Mouse (Mus musculus) hindbrain, embryonic 10.5 days (tissue): Measurements from ENCODE around the gene Slc29a1. TPM values are rescaled to one million over a fixed set of nuclear protein-coding genes. Genes with fewer than 3 reads are reported as not detected.

ENCODE experiments used
- DNase-seq: peaks from one replicate; pipeline ENCODE4 v3.0.0-alpha.2; 2017; ENCODE audit warnings: low spot score
- H3K27ac ChIP-seq: fragments of 300-500 bp; sonication (generic); 2 replicates; pipeline ENCODE4 v1.5.1; 2016; ENCODE audit warnings: mild to moderate bottlenecking, moderate library complexity
- H3K27me3 ChIP-seq: fragments of 300-500 bp; sonication (generic); 2 replicates; pipeline ENCODE4 v1.6.1; 2016; ENCODE audit warnings: mild to moderate bottlenecking; ENCODE audit not compliant: poor library complexity, insufficient read depth, severe bottlenecking
- H3K36me3 ChIP-seq: fragments of 300-500 bp; sonication (generic); 2 replicates; pipeline ENCODE4 v1.6.1; 2016; ENCODE audit warnings: mild to moderate bottlenecking, moderate library complexity
- H3K4me1 ChIP-seq: fragments of 300-500 bp; sonication (generic); replicated peaks from 2 replicates; pipeline ENCODE4 v1.6.1; 2016; ENCODE audit warnings: mild to moderate bottlenecking
- H3K4me3 ChIP-seq: fragments of 300-500 bp; sonication (generic); 2 replicates; pipeline ENCODE4 v1.5.1; 2016; ENCODE audit warnings: mild to moderate bottlenecking, moderate library complexity
- H3K9me3 ChIP-seq: fragments of 300-500 bp; sonication (generic); 2 replicates; pipeline ENCODE4 v1.6.1; 2016; ENCODE audit warnings: mild to moderate bottlenecking, moderate library complexity
- WGBS: fragments of 180-500 bp; shearing (Covaris S2); methylation state at CpG from one replicate; pipeline ENCODE4 v1.1.7; 2016; 5-methylcytosine and 5-hydroxymethylcytosine counted together
- polyA plus RNA-seq: library from polyadenylated mRNA; unstranded; fragments of >200 nt; fragmentation: Nextera tagmentation; extraction: Ambion mirVana; gene quantifications from 2 replicates; pipeline ENCODE4 v1.2.1, GENCODE M21; 2016

Gene Slc29a1
- polyA plus RNA-seq, 1 experiment from 2014 or later = 60.4 TPM

DNA sequence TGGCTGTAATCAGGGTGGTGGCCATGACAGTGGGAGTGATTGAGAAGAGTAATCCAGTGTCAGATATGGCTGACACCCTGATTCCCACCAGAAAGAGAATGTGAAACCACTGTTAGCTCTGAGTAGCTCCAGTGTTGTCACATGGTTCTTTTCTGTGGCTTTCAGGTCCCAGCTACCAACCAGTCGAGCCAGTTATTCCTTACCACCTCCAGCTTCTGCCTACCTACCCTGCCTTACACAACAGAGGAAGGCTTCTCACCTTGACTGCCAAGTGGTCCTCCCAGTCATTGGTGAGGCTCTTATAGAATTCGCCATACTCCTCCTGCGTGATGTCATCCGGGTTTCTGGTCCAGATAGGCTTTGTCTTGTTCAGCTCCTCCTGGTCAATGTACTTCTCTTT, 29.4 kb downstream of the Slc29a1 start:
- WGBS = 89% methylated on average over 4 of the region's 4 CpGs
- Histone ChIP-seq H3K4me1 (peaks cover 70% of the 10 kb centered on the region), H3K4me3 (peak overlapping the region; percentile 24)

DNA sequence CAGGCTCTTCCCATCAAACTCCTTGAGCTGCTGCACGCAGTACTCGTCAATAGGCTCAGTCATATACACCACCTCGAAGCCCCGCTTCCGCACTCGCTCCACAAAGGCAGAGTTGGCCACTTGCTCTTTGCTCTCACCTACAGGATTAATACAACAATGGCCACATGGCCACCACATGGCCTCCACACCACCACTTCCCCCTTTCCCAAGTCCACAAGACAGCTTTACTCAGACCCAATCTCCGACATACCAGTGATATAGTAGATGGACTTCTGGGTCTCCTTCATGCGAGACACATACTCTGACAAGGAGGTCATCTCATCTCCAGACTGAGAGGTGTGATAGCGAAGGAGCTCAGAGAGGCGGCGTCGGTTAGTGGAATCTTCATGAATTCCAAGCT, 30.4 kb downstream of the Slc29a1 start:
- Histone ChIP-seq H3K4me1 (peaks cover 70% of the 10 kb centered on the region), H3K9me3 (no peaks in the 10 kb centered on the region), H3K36me3 (peaks cover 71% of the 10 kb centered on the region), H3K4me3 (no peak overlapping the region), H3K27ac (no peak overlapping the region), H3K27me3 (no peaks in the 10 kb centered on the region)
- DNase-seq = no peak
- WGBS = 90% methylated on average over 12 of the region's 12 CpGs

More for the DNA sequence above, 29.4 kb downstream of the Slc29a1 start:
- no peak for DNase-seq
- Histone ChIP-seq H3K27me3 (no peaks in the 10 kb centered on the region), H3K27ac (no peak overlapping the region), H3K36me3 (peaks cover 71% of the 10 kb centered on the region), H3K9me3 (no peaks in the 10 kb centered on the region)

DNA sequence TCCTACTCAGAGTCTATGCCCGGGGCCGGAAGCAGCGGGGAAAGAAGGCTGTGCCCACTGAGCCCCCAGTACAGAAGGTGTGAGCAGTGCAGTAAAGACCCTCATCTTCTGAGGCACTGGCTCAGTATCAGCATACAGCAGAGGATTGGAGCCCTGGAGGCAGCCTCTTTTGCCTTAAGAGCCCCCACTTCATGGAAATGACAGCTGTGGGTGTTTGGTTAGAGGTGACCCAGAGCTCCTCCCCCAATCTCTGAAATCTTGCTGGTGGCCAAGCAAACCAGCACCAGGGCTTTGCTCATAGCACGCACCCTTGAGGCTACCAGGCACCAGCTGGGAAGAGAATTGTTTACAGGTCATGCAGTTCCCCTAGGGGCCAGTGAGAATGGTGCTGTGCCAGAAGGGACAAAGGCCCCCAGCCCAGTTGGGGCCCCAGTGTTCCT, 32.2 kb downstream of the Slc29a1 start:
- 33% methylated on average over 4 of the region's 4 CpGs for WGBS
- H3K27ac ChIP-seq = peak overlapping the region; percentile 53; the same call in 1 of the 2 replicates
- peaks cover 71% of the 10 kb centered on the region for H3K36me3 ChIP-seq
- no peaks in the 10 kb centered on the region for H3K9me3 ChIP-seq
- H3K27me3 ChIP-seq = no peaks in the 10 kb centered on the region
- peaks cover 65% of the 10 kb centered on the region for H3K4me1 ChIP-seq
- H3K4me3 ChIP-seq = peak overlapping the region; percentile 13; the same call in 1 of the 2 replicates
- peak; percentile 36 for DNase-seq

DNA sequence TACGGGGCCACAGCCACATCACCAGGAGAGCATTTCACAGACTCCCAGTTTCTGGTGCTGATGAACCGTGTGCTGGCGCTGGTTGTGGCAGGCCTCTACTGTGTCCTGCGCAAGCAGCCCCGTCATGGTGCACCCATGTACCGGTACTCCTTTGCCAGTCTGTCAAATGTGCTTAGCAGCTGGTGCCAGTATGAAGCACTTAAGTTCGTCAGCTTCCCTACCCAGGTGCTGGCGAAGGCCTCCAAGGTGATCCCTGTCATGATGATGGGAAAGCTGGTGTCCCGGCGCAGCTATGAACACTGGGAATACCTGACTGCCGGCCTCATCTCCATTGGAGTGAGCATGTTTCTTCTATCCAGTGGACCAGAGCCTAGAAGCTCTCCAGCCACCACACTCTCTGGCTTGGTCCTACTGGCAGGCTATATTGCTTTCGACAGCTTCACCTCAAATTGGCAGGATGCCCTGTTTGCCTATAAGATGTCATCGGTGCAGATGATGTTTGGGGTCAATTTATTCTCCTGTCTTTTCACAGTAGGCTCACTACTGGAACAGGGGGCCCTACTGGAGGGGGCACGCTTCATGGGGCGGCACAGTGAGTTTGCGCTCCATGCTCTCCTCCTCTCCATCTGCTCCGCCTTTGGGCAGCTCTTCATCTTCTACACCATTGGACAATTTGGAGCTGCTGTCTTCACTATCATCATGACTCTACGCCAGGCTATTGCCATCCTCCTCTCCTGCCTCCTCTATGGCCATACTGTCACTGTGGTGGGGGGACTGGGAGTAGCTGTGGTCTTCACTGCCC, 32.8 kb downstream of the Slc29a1 start:
- H3K36me3 ChIP-seq = peaks cover 66% of the 10 kb centered on the region
- H3K4me3 ChIP-seq = peak overlapping the region; percentile 13; the same call in 1 of the 2 replicates
- WGBS = 75% methylated on average over 18 of the region's 18 CpGs
- no peak for DNase-seq
- H3K27ac ChIP-seq = peak overlapping the region; percentile 53; the same call in 1 of the 2 replicates
- no peaks in the 10 kb centered on the region for H3K27me3 ChIP-seq
- H3K9me3 ChIP-seq = no peaks in the 10 kb centered on the region
- H3K4me1 ChIP-seq = peaks cover 60% of the 10 kb centered on the region

DNA sequence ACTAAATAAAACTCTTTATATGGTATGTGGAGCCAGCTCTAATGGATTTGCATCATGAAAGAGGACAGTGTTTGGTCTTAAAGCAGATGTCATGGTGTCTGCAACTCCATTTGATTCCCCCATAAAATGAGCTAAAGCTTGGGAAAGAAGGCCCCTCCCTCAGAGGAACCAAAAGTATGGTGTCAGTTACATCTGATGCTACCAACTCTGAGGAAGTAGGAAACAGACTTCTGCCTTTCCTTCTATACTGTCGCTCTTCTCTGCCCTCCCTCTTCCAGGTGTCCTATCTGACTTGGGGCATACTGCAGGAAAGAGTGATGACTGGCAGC, 33.4 kb downstream of the Slc29a1 start:
- peaks cover 60% of the 10 kb centered on the region for H3K36me3 ChIP-seq
- no peak for DNase-seq
- H3K27ac ChIP-seq = no peak overlapping the region
- peak overlapping the region; percentile 4; the same call in 1 of the 2 replicates for H3K4me3 ChIP-seq
- WGBS = 84% methylated on average over 1 of the region's 1 CpGs
- no peaks in the 10 kb centered on the region for H3K9me3 ChIP-seq
- H3K27me3 ChIP-seq = no peaks in the 10 kb centered on the region
- H3K4me1 ChIP-seq = peaks cover 55% of the 10 kb centered on the region

DNA sequence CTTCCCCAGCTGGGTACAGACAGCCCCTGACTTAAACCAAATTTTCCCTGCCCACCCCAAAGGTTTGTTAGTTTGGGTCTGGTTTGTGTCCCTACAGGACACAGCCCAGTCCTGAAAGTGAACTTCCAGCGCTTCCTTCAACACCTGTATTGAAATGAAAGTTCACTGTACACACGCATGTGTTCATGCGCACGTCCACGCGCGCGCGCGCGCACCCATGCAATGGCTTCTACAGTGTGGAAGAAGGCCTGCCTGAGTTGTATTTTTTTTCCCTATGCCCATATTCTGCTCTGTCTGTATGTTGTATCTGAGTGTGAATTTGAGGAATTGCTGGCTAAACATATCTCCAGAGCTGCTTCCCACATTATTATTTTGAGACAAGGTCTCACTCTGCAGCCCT, 34.3 kb downstream of the Slc29a1 start:
- H3K27me3 ChIP-seq = no peaks in the 10 kb centered on the region
- WGBS = 95% methylated on average over 11 of the region's 11 CpGs
- peaks cover 56% of the 10 kb centered on the region for H3K36me3 ChIP-seq
- peaks cover 46% of the 10 kb centered on the region for H3K4me1 ChIP-seq
- peak overlapping the region; percentile 98 for H3K27ac ChIP-seq
- peak overlapping the region; percentile 79 for H3K4me3 ChIP-seq
- no peaks in the 10 kb centered on the region for H3K9me3 ChIP-seq
- DNase-seq = no peak

DNA sequence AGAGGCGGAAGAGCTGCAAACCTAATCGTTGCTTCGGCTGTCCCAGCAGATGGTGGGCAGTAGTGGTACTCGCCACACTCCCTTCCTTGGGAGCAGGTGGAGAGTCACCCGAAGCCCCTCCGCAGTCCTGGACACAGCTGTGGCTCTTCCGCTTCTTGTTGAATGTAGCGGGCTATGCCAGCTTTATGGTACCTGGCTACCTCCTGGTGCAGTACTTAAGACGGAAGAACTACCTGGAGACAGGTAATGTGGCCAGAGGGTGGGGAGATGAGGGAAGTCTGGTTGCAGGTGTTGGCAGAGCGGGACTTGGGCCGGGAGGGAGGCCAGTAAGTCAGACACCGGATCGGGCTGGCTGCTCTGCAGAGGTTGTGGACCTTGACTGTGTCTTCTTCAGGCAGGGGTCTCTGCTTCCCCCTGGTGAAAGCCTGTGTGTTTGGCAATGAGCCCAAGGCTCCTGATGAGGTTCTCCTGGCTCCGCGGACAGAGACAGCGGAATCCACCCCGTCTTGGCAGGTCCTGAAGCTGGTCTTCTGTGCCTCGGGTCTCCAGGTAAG, 34.8 kb downstream of the Slc29a1 start:
- peak; percentile 34 for DNase-seq
- peaks cover 41% of the 10 kb centered on the region for H3K4me1 ChIP-seq
- 14% methylated on average over 18 of the region's 18 CpGs for WGBS

DNA sequence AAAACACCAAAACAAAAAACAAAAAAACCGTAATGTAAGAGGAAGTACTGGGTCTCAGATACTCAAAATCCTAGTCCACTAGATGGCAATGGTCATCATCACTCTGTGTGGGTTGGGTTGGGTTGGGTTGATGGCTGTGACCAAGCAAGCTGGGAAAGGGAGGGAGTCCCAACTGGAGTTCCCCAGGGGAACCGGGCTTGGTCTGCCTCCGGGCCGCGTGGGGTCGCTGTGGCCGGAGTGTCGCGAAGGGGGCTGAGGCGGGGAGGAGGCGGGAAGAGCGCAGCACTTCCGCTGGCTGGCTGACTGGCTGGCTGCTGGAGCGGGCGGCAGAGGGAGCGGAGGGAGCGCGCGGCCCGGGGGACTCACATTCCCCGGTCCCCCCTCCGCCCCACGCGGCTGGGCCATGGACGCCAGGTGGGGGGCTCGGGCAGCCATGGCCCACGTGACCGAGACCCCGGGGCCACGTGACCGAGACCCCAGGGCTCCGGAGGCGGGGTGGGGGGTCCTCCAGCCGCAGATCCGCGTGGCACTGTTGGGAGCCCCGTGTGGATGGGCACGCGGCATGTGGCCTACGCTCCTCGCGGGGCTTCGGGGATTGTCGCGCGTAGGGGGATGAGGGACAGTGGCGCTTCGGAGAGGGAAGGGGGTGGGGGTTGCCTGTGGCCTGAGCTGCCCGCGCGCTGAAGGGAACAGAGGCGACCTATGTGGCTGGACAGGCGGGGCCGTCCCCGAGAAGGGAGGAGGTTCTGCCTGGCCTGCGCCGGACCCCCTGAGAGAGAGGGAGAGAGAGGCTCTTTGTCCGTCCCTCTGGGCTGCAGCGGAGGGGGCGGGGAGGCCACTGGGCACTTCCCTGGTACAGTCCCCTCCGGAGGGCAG, 35.5 kb downstream of the Slc29a1 start, which contains the start of gene Slc35b2:
Gene Slc35b2 (plus strand): TSS at position 220 of the 876 bp plus-strand sequence.
- 0 out of 2 replicates have a peak, but pooled peaks cover 3% of the 10 kb centered on the region for H3K27me3 ChIP-seq
- under 1% methylated on average over 61 of the region's 61 CpGs for WGBS
- no peaks in the 10 kb centered on the region for H3K9me3 ChIP-seq
- H3K4me3 ChIP-seq = peak within 1 kb of the TSS; percentile 79
- peaks cover 48% of the 10 kb centered on the region for H3K36me3 ChIP-seq
- H3K4me1 ChIP-seq = peaks cover 39% of the 10 kb centered on the region
- H3K27ac ChIP-seq = peak within 1 kb of the TSS; percentile 98
- peak; percentile 94 for DNase-seq

More for the DNA sequence above, 34.8 kb downstream of the Slc29a1 start:
- Histone ChIP-seq H3K27ac (peak overlapping the region; percentile 98), H3K36me3 (peaks cover 53% of the 10 kb centered on the region), H3K9me3 (no peaks in the 10 kb centered on the region), H3K27me3 (no peaks in the 10 kb centered on the region), H3K4me3 (peak overlapping the region; percentile 79)

DNA sequence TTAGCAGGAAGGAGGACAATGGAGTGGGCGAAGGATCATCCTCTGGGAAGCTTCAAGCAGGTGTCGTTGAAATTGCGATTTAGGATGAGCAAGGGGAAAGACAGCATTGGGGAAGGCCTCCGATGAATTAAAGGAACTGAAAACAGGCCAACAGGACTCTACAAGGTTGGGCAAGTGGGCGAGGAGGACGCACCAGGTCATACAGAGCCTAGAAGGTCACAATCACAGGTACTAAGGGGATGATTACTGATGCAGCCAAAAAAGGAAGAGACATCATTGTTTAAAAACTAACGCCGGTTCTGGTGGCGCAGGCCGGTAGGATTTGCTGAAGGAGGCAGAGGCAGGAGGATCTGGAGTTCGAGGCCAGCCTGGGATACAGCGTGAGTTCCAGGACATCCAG, 36.2 kb downstream of the Slc29a1 start:
- H3K27ac ChIP-seq = no peak overlapping the region
- no peaks in the 10 kb centered on the region for H3K9me3 ChIP-seq
- H3K4me1 ChIP-seq = peaks cover 44% of the 10 kb centered on the region
- WGBS = 80% methylated on average over 12 of the region's 12 CpGs
- H3K27me3 ChIP-seq = peaks cover 9% of the 10 kb centered on the region; the same call in 1 of the 2 replicates
- peak overlapping the region; percentile 79; the same call in 1 of the 2 replicates for H3K4me3 ChIP-seq
- DNase-seq = no peak
- H3K36me3 ChIP-seq = peaks cover 42% of the 10 kb centered on the region

DNA sequence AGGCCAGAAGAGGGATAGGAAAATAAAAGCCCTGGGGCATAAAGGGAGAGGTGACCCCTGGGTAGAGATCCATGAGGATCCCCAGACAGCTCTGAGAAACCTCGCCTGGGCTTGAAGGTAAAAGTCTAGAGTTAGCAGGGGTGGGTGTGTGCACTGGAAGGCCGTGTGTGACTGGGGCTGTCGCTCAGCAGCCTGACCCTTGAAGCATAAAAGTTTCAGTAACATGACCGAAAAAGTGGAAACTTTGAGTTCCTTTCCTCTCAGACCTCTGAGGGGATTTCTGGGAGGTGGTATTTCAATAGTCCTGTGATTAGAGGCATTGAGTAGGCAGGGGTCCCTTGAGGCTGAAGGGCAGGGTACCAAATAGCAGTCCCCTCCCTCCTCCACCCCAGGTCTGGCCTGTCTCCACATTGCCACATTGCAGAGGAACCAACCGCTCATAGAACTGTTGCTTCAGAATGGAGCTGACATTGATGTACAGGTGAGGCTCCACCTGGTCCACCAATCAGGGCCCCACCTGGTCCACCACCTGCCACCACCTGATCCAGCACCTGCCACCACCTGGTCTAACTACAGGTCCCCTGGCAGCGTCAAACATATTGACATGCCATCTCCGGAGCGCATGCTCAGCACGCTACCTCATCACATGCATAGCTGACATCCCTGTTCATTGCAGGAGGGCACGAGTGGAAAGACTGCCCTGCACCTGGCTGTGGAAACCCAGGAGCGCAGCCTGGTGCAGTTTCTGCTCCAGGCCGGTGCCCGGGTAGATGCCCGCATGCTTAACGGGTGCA, 39.5 kb downstream of the Slc29a1 start:
- no peak overlapping the region for H3K27ac ChIP-seq
- DNase-seq = no peak
- peaks cover 9% of the 10 kb centered on the region; the same call in 1 of the 2 replicates for H3K36me3 ChIP-seq
- H3K9me3 ChIP-seq = no peaks in the 10 kb centered on the region
- peaks cover 54% of the 10 kb centered on the region for H3K4me1 ChIP-seq
- H3K27me3 ChIP-seq = peaks cover 31% of the 10 kb centered on the region
- 90% methylated on average over 15 of the region's 15 CpGs for WGBS
- H3K4me3 ChIP-seq = no peak overlapping the region

DNA sequence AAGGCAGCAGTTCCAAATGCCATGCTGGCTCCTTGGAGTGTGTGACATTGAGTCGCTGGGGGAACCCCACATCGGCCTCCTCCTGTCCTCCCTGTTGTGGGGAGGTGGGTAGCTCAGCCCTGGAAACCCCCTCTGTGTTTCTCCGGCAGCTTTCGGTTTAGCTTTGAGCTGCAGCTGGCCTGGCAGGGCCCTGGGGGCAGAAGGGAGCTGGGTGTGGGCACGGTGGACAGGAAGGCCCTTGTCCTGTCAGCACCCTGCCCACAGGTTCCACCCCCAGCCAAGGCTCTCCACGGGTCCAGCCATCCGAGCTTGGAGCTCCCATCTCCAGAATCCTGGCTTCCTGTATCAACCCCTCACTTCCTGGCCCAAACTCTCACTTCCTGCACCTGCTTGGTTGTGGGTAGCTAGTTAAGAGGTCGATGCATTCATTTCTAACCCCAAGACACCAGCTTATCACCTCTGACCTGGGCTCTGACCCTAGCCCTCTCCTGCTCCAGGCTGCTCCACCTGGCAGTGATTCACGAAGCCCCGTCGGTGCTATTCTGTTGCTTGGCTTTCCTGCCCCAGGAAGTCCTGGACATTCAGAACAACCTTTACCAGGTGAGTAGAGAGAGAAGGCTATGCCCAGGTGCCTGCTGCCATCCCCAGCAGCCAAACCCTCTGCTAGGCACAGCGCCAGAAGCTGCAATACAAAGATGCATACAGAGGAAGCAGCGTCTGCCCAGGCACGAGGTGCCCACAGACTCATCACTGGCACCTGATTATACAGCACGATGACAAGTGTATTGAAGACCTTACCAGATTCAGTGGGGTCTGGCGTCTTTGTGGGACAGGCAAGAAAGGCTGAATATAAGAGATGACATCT, 41.2 kb downstream of the Slc29a1 start:
- H3K27ac ChIP-seq = no peak overlapping the region
- DNase-seq = no peak

More for the DNA sequence above, 41.2 kb downstream of the Slc29a1 start:
- WGBS = 69% methylated on average over 16 of the region's 16 CpGs
- no peaks in the 10 kb centered on the region for H3K9me3 ChIP-seq
- H3K4me3 ChIP-seq = 0 out of 2 replicates have a peak overlapping the region, but pooled peaks have one; percentile 2
- H3K36me3 ChIP-seq = peaks cover 9% of the 10 kb centered on the region; the same call in 1 of the 2 replicates
- H3K27me3 ChIP-seq = peaks cover 38% of the 10 kb centered on the region
- H3K4me1 ChIP-seq = peaks cover 44% of the 10 kb centered on the region
